In genomic region chr9:121642401-121643181, GRCm38 (mm10) we compare ENCODE assay signal across 8 mouse cellular contexts. TPM values are rescaled to one million over a fixed set of nuclear protein-coding genes. Genes with fewer than 3 reads are reported as not detected.
A peak's percentile ranks its signal among the peaks of the same experiment; 100 is the strongest.
DNase-seq lines count a peak whose midpoint lies in the region; ATAC-seq and TF ChIP-seq lines count a peak whose summit lies in the region.

Vipr1 (plus strand) TSS chr9:121642716.

- H3K4me1 ChIP-seq in heart, embryonic 15.5 days (replicated peaks), result peaks cover 21% of the 10 kb centered on the region
- peaks cover 18% of the 10 kb centered on the region for H3K4me1 ChIP-seq in liver, embryonic 12.5 days

- no peak within 1 kb of the TSS for H3K27ac ChIP-seq in heart, embryonic 15.5 days
- no peak within 1 kb of the TSS for H3K27ac ChIP-seq in liver, embryonic 12.5 days

- H3K9me3 ChIP-seq in heart, embryonic 15.5 days (replicated peaks), result no peaks in the 10 kb centered on the region
- no peaks in the 10 kb centered on the region for H3K9me3 ChIP-seq in liver, embryonic 12.5 days (replicated peaks)

- peak; percentile 48 for DNase-seq in gastrocnemius, postnatal 10 days
- no peak for DNase-seq in gastrocnemius, adult 8-10 months (ENCODE audit: low spot score in 2 of 2)
- DNase-seq in embryo, embryonic 11.5 days (ENCODE audit: low read depth, low spot score), result peak; percentile 40
- peak; percentile 82 for DNase-seq in kidney, postnatal 14 days
- DNase-seq in spleen, postnatal 4 days (ENCODE audit: low spot score in 2 of 2), result peak; percentile 62 to 79

- H3K36me3 ChIP-seq in heart, embryonic 15.5 days, result no peaks in the 10 kb centered on the region
- no peaks in the 10 kb centered on the region for H3K36me3 ChIP-seq in liver, embryonic 12.5 days
- no peaks in the 10 kb centered on the region for H3K36me3 ChIP-seq in myocyte (ENCODE audit: control insufficient read depth, insufficient read depth)

- H3K9ac ChIP-seq in heart, embryonic 15.5 days, result peak within 1 kb of the TSS; percentile 48
- H3K9ac ChIP-seq in liver, embryonic 12.5 days, result no peak within 1 kb of the TSS

- peak; percentile 50 for ATAC-seq in heart, embryonic 15.5 days (replicated peaks; ENCODE audit: insufficient number of reproducible peaks, insufficient read depth, low FRiP score, low read depth)
- peak; percentile 63 for ATAC-seq in liver, embryonic 12.5 days

- under 1% methylated on average over 65 of the region's 79 CpGs for WGBS in heart, embryonic 15.5 days
- WGBS in liver, embryonic 12.5 days (ENCODE audit: insufficient replicate concordance), result 2% methylated on average over 78 of the region's 79 CpGs

- peaks cover 78% of the 10 kb centered on the region for H3K27me3 ChIP-seq in heart, embryonic 15.5 days
- H3K27me3 ChIP-seq in liver, embryonic 12.5 days (replicated peaks), result peaks cover 83% of the 10 kb centered on the region
- peaks cover 71% of the 10 kb centered on the region for H3K27me3 ChIP-seq in myocyte (ENCODE audit: control insufficient read depth, insufficient read depth, insufficient read length)

- H3ac ChIP-seq in myocyte (ENCODE audit: control insufficient read depth, insufficient read length), result peak within 1 kb of the TSS; percentile 33

- TF ChIP-seq POLR2A in myocyte (IDR thresholded peaks at IDR 0.05; ENCODE audit: insufficient read length, low read depth), result no peak

- H3K4me2 ChIP-seq in heart, embryonic 15.5 days, result peak within 1 kb of the TSS; percentile 92
- H3K4me2 ChIP-seq in liver, embryonic 12.5 days, result peak within 1 kb of the TSS; percentile 70
- H3K4me2 ChIP-seq in myocyte (ENCODE audit: low read depth), result peak within 1 kb of the TSS; percentile 81

- H3K4me3 ChIP-seq in heart, embryonic 15.5 days, result peak within 1 kb of the TSS; percentile 53
- peak within 1 kb of the TSS; percentile 43 for H3K4me3 ChIP-seq in liver, embryonic 12.5 days
- no peak within 1 kb of the TSS for H3K4me3 ChIP-seq in myocyte

- H3K79me2 ChIP-seq in myocyte (ENCODE audit: control insufficient read depth, insufficient read depth), result no peaks in the 10 kb centered on the region

TF ChIP-seq in myocyte, 11 proteins besides CTCF, POLR2A, EP300 and RAD21:
- no peak for TF ChIP-seq E2F4 (IDR thresholded peaks at IDR 0.05; ENCODE audit: insufficient read depth)
- TF ChIP-seq SRF (IDR thresholded peaks at IDR 0.05; ENCODE audit: control insufficient read depth, insufficient read length, low read depth), result no peak
- peak in 1 of 3 experiments; percentile 8 for TF ChIP-seq MYOG (IDR thresholded peaks at IDR 0.05; ENCODE audit: control insufficient read depth in 1 of 3, insufficient read depth in 1 of 3, insufficient read length in 2 of 3, low read depth in 2 of 3)

RNA-seq across cellular contexts. Expression of gene Vipr1, which starts in this region (rescaled TPM):
- total RNA-seq in gastrocnemius, postnatal 10 days (2021), result under 1 TPM; 0.61 to 0.99 TPM
- 1 to 10 TPM in 3 of 4 experiments, under 1 TPM in 1; 0.96 to 2.0 (median 1.2) TPM for total RNA-seq in gastrocnemius, adult 8-10 months (2022)
- 0.33 and 0.43 TPM in 2 replicates for polyA plus RNA-seq in heart, embryonic 15.5 days (2015; fragmentation: Nextera tagmentation; extraction: Ambion mirVana)
- 0.14 and 0.23 TPM in 2 replicates for polyA plus RNA-seq in liver, embryonic 12.5 days (2016; fragmentation: Nextera tagmentation; extraction: Ambion mirVana)
- polyA plus RNA-seq in myocyte (2012; fragmentation: generic; extraction: Trizol), result 0.29 TPM

Comparison
In these comparisons a context has a peak if more than half of its experiments do, and no peak if none do; other contexts are left out.
1. Peak in DNase-seq in gastrocnemius, postnatal 10 days; RNA of the gene not detected or under 1 TPM.
2. Peak in ATAC-seq, H3K4me3 ChIP-seq, H3K9ac ChIP-seq and H3K4me2 ChIP-seq in heart, embryonic 15.5 days; RNA of the gene not detected or under 1 TPM.
3. Peak in ATAC-seq, H3K4me3 ChIP-seq and H3K4me2 ChIP-seq in liver, embryonic 12.5 days; RNA of the gene not detected or under 1 TPM.
4. DNase-seq: peak in embryo, embryonic 11.5 days (single experiment), kidney, postnatal 14 days (single experiment) and spleen, postnatal 4 days (2 of 2); none in gastrocnemius, adult 8-10 months (0 of 2).
5. Peak in every context shown above with its lines, with median percentiles within 50 percentile points of each other: H3K4me2 ChIP-seq.